Mouse (Mus musculus) limb, embryonic 13.5 days (tissue): Measurements from ENCODE around the gene Matn3. TPM values are rescaled to one million over a fixed set of nuclear protein-coding genes. Genes with fewer than 3 reads are reported as not detected.

Experiments
- ATAC-seq: fragments of 200-750 bp; cut with Nextera tagmentation; 2 replicates; pipeline ENCODE4 v1.8.0; 2017; ENCODE audit warnings: low read depth, moderate number of reproducible peaks, moderate TSS enrichment; ENCODE audit not compliant: low FRiP score
- H3K27ac ChIP-seq: fragments of 300-500 bp; sonication (generic); 2 replicates; pipeline ENCODE4 v1.5.1; 2015; ENCODE audit warnings: inconsistent platforms, mild to moderate bottlenecking, moderate library complexity
- H3K27me3 ChIP-seq: fragments of 300-500 bp; sonication (generic); 2 replicates; pipeline ENCODE4 v1.6.1; 2015; ENCODE audit warnings: mild to moderate bottlenecking, inconsistent platforms
- H3K36me3 ChIP-seq: fragments of 300-500 bp; sonication (generic); 2 replicates; pipeline ENCODE4 v1.6.1; 2015; ENCODE audit warnings: inconsistent platforms, mild to moderate bottlenecking, moderate library complexity
- H3K4me1 ChIP-seq: fragments of 300-500 bp; sonication (generic); 2 replicates; pipeline ENCODE4 v1.6.1; 2015; ENCODE audit warnings: inconsistent platforms
- H3K4me2 ChIP-seq: fragments of 300-500 bp; sonication (generic); replicated peaks from 2 replicates; pipeline ENCODE4 v1.6.1; 2015; ENCODE audit warnings: inconsistent platforms, mild to moderate bottlenecking, moderate library complexity
- H3K4me3 ChIP-seq: fragments of 300-500 bp; sonication (generic); 2 replicates; pipeline ENCODE4 v1.5.1; 2015; ENCODE audit warnings: moderate library complexity, mild to moderate bottlenecking, inconsistent platforms
- H3K9ac ChIP-seq: fragments of 300-500 bp; sonication (generic); 2 replicates; pipeline ENCODE4 v1.6.1; 2015; ENCODE audit warnings: mild to moderate bottlenecking, inconsistent platforms
- H3K9me3 ChIP-seq: fragments of 300-500 bp; sonication (generic); 2 replicates; pipeline ENCODE4 v1.6.1; 2016; ENCODE audit warnings: inconsistent platforms
- WGBS: fragments of 180-500 bp; shearing (Covaris S2); methylation state at CpG from one replicate; pipeline ENCODE4 v1.1.7; 2015; 5-methylcytosine and 5-hydroxymethylcytosine counted together
- polyA plus RNA-seq: library from polyadenylated mRNA; unstranded; fragments of >200 nt; fragmentation: Nextera tagmentation; extraction: Ambion mirVana; gene quantifications from 2 replicates; pipeline ENCODE4 v1.2.1, GENCODE M21; 2015

Gene Matn3
- polyA plus RNA-seq, 1 experiment from 2014 or later, result 36.3 TPM

DNA sequence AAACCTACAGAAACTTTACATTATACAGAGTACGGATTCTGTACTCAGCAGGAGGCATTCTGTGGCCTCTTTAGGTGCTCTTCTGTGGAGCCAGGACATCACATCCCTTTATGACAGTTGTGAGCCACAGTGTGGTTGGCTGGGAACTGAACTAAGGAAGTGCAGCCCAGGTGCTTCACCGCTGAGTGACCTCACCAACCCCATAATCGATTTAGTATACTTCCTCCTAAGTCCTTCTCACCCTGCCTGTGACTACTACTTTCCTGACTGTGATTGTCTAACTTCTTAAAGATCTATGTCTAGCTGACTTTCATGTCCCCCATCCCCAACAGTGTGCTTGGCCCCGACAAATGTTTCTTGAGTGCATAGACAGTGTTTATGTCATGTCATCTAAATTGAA is 50.6 kb downstream of the Matn3 start:
- no peak for ATAC-seq
- Histone ChIP-seq H3K27ac (no peak overlapping the region), H3K9me3 (no peaks in the 10 kb centered on the region), H3K36me3 (peaks cover 14% of the 10 kb centered on the region), H3K4me2 (no peak overlapping the region), H3K9ac (no peak overlapping the region), H3K27me3 (no peaks in the 10 kb centered on the region), H3K4me3 (no peak overlapping the region), H3K4me1 (peaks cover 8% of the 10 kb centered on the region; the same call in 1 of the 2 replicates)
- WGBS, result 88% methylated on average over 4 of the region's 4 CpGs

DNA sequence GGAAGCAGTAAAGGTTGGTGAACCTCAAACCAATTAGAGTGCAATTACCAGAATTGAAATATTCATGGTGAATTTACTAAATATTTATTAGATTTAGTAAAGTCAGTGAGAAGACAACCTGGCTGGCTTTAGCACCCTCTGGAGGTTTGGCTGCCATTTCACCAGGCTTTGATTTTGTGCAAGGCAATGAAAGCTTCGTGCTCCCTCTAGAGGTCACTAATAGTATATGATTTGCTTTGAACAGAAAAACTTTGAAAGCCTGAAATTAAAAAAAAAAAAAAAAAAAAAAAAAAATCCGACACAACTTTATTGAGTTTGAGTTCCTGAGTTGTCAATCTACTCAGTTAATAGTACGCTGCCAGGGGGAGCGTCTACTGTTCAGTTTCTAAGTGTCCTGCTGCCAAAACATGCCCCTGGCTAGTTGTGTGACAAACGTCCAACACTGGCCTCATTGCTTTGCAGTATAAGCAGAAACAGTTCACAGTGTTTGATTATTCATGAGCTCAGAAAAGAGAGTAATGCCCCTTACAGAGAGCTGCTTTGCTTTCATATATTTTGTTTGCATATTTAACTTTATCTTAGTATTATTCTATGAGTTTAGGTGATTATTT is 54.4 kb downstream of the Matn3 start:
- H3K27ac ChIP-seq, result no peak overlapping the region
- peaks cover 8% of the 10 kb centered on the region; the same call in 1 of the 2 replicates for H3K4me1 ChIP-seq
- H3K9ac ChIP-seq, result no peak overlapping the region
- H3K4me2 ChIP-seq, result no peak overlapping the region; the same call in 1 of the 2 replicates
- H3K4me3 ChIP-seq, result no peak overlapping the region
- 13% methylated on average over 5 of the region's 5 CpGs for WGBS
- no peak for ATAC-seq
- peaks cover 10% of the 10 kb centered on the region for H3K36me3 ChIP-seq
- no peaks in the 10 kb centered on the region for H3K9me3 ChIP-seq
- H3K27me3 ChIP-seq, result no peaks in the 10 kb centered on the region

DNA sequence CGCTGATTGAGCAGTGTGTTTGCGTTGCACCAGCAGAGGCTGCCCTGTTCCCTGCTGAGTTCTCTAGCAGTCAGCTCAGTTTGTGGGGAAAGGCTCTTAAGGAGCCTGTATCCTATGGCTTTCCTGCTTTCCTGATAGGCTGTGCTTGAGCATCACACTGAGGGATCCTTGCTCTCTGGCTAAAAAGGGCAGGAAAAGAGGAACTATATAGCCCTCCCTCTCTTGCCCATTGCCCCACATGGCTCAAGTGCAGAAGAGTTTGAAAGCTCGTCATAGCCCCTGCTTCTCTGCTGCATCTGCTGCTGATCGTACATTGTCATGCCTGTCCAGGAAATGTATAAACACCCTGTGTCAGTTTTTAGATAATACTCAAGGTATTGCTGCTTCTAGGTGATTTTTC is 59.4 kb downstream of the Matn3 start:
- peaks cover 8% of the 10 kb centered on the region; the same call in 1 of the 2 replicates for H3K4me1 ChIP-seq
- no peaks in the 10 kb centered on the region for H3K9me3 ChIP-seq
- no peak overlapping the region for H3K9ac ChIP-seq
- H3K27me3 ChIP-seq, result no peaks in the 10 kb centered on the region
- ATAC-seq, result no peak
- peaks cover 24% of the 10 kb centered on the region for H3K36me3 ChIP-seq
- H3K4me2 ChIP-seq, result no peak overlapping the region
- no peak overlapping the region for H3K4me3 ChIP-seq
- WGBS, result 66% methylated on average over 4 of the region's 4 CpGs
- no peak overlapping the region for H3K27ac ChIP-seq

DNA sequence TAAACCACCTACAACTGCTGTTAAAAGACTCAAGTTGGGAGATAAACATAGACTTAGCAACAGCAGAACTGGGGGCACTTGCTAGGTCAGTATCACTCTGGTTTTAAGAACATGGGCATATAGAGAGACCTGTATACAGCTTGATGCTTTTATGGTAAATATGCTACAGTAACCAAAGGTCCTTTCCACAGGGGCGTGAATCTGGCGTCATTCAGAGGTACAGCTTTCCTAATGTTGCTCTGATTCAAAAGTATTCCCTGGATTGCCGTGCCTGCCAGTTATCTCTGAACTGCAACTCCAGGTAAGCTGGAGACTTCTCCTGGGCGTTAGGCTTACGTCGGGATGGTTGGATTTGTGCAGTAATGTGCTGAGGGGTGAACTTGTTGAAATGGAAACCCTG is 60.1 kb downstream of the Matn3 start:
- no peak overlapping the region for H3K4me3 ChIP-seq
- no peaks in the 10 kb centered on the region for H3K9me3 ChIP-seq
- no peak for ATAC-seq
- peaks cover 29% of the 10 kb centered on the region for H3K36me3 ChIP-seq
- peaks cover 5% of the 10 kb centered on the region; the same call in 1 of the 2 replicates for H3K4me1 ChIP-seq
- 94% methylated on average over 6 of the region's 6 CpGs for WGBS
- no peak overlapping the region for H3K9ac ChIP-seq
- H3K4me2 ChIP-seq, result no peak overlapping the region
- no peak overlapping the region for H3K27ac ChIP-seq
- no peaks in the 10 kb centered on the region for H3K27me3 ChIP-seq

DNA sequence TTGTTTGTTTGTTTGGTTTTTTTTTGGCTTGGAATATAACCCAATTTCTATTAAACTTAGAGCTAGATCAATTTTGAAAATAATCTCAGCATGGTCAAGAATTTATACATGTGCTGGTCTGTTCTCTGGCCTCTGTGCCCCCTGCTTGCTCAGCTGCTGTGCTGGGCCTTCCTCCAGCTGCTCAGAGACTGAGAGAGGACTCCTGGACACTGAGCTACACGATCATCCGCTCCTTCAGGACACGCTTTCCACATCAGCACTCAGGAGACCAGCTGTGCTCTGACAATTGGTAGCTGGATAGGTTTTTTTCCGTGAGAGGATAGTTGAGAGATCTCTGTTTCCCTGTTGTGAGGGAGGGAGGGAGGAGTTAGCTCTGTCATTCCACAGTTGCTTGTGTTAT is 62.6 kb downstream of the Matn3 start:
- Histone ChIP-seq H3K36me3 (peaks cover 41% of the 10 kb centered on the region), H3K27ac (no peak overlapping the region), H3K27me3 (no peaks in the 10 kb centered on the region), H3K9ac (no peak overlapping the region), H3K4me3 (no peak overlapping the region), H3K4me2 (no peak overlapping the region), H3K4me1 (peaks cover 5% of the 10 kb centered on the region; the same call in 1 of the 2 replicates), H3K9me3 (no peaks in the 10 kb centered on the region)
- 66% methylated on average over 4 of the region's 4 CpGs for WGBS
- ATAC-seq, result no peak

DNA sequence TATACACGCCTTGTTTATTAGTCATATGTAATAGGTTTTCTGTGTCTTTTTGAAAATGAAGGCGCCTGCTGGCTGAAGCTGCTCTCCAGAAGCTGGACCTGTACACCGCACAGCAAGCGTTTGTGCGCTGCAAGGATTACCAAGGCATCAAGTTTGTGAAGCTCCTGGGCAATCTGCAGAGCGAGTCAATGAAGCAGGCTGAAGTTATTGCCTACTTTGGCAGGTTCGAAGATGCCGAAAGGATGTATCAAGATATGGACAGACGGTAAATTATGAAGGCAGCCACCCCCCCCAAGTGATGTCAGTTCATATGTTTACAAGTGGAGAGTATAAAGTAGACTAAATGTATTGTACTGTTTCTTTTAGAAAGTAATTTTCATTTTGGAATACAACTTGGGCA is 68.6 kb downstream of the Matn3 start:
- Histone ChIP-seq H3K36me3 (peaks cover 46% of the 10 kb centered on the region), H3K9ac (no peak overlapping the region), H3K4me1 (no peaks in the 10 kb centered on the region; the same call in 1 of the 2 replicates), H3K4me2 (no peak overlapping the region), H3K27me3 (no peaks in the 10 kb centered on the region), H3K9me3 (no peaks in the 10 kb centered on the region), H3K27ac (no peak overlapping the region), H3K4me3 (no peak overlapping the region)
- ATAC-seq, result no peak
- WGBS, result 95% methylated on average over 9 of the region's 9 CpGs

DNA sequence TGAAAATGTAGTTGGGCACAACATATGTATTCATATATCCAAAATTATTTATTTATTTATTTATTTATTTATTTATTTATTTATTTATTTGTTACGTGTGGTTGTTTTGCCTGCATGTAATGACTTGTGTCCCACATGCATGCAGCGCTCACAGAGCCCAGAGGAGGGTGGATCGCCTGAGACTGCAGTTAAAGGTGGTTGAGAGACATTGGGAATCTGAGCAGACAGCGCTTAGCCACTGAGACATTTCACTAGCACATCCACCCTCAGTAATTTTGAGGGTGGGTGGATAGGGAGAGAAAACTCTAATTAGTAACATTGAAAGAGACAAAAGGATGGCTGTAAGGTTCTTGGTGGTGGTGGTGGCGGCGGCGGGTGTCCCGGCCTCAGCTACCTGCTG is 72.7 kb downstream of the Matn3 start:
- Histone ChIP-seq H3K4me3 (no peak overlapping the region), H3K36me3 (peaks cover 35% of the 10 kb centered on the region), H3K4me1 (peaks cover 3% of the 10 kb centered on the region; the same call in 1 of the 2 replicates), H3K4me2 (no peak overlapping the region), H3K27me3 (no peaks in the 10 kb centered on the region), H3K9me3 (no peaks in the 10 kb centered on the region), H3K9ac (no peak overlapping the region), H3K27ac (no peak overlapping the region)
- 93% methylated on average over 8 of the region's 8 CpGs for WGBS
- no peak for ATAC-seq

DNA sequence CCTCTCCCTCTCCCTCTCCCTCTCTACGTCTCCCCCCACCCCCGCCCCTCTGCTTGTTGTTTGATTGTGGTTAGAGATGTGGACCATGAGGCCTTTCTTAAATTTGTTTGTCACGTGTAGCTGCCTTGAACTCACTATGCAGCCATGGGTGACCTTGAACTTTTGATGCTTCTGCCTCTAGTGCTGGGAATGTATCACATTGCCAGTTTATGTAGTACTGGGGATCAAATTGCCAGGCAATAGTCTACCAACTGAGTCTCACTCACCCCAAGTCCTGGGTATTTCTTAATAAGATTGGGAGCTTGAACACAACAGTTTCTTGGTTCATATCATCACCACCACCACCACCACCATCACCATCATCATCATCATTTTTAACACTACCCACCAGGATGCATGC is 73.3 kb downstream of the Matn3 start:
- no peaks in the 10 kb centered on the region for H3K27me3 ChIP-seq
- H3K36me3 ChIP-seq, result peaks cover 30% of the 10 kb centered on the region
- ATAC-seq, result no peak
- no peak overlapping the region for H3K9ac ChIP-seq
- no peak overlapping the region for H3K4me3 ChIP-seq
- no peaks in the 10 kb centered on the region for H3K9me3 ChIP-seq
- peaks cover 3% of the 10 kb centered on the region; the same call in 1 of the 2 replicates for H3K4me1 ChIP-seq
- no peak overlapping the region for H3K4me2 ChIP-seq
- no peak overlapping the region for H3K27ac ChIP-seq
- 61% methylated on average over 3 of the region's 3 CpGs for WGBS

Other genes starting within 250 kb of the Matn3 start
- 252 and 254 TPM in 2 replicates for gene Sdc1, start 176.6 kb upstream of the Matn3 start, polyA plus RNA-seq
- gene Laptm4a, start 26.3 kb upstream of the Matn3 start, polyA plus RNA-seq, result 391 and 410 TPM in 2 replicates
- gene Wdr35, start 26.0 kb downstream of the Matn3 start, polyA plus RNA-seq, result 28.6 and 29.9 TPM in 2 replicates
- 15.7 and 17.9 TPM in 2 replicates for gene Ttc32, start 82.1 kb downstream of the Matn3 start, polyA plus RNA-seq